Mouse (Mus musculus) cerebellum, adult 8-10 months (tissue): Measurements from ENCODE around the gene Apba1.

Experiments used
- DNase-seq: peaks from one replicate; pipeline ENCODE4 v3.0.0; 2022

Gene Apba1

GRCm38 (mm10) chr19:23984186-23984585 is 225.5 kb downstream of the Apba1 start:
- DNase-seq = no peak

- DNase-seq = no peak
Observed at GRCm38 (mm10) chr19:23987291-23987690, 228.6 kb downstream of the Apba1 start.

GRCm38 (mm10) chr19:23988166-23988565 is 229.5 kb downstream of the Apba1 start:
- DNase-seq = no peak

- DNase-seq = no peak
Observed at GRCm38 (mm10) chr19:23995766-23996399, 237.2 kb downstream of the Apba1 start.
